Mouse (Mus musculus): ENCODE results near the gene Hyal1. TPM values are rescaled to one million over a fixed set of nuclear protein-coding genes. Genes with fewer than 3 reads are reported as not detected.

Gene Hyal1
- total RNA-seq (2012; rRNA removed) (0.38 and 0.59 TPM in 2 replicates), total RNA-seq (2014; rRNA removed) (0.16 TPM in 1 of 2 replicates, not detected in the other), polyA plus RNA-seq (2012; ENCODE audit: insufficient read length, low read depth) (0.40 and 0.82 TPM in 2 replicates)

- H3K79me2 ChIP-seq (replicated peaks; ENCODE audit: control insufficient read depth, extremely low read depth, insufficient read depth, poor library complexity, severe bottlenecking) = no peaks in the 10 kb centered on the region
- dilution Hi-C loops (cut with MboI; ENCODE audit: extremely low pct_ligation_motif_present, extremely low pct_unique_long_range_greater_than_20kb, low sequenced_read_pairs) = no loop called here
- H3K4me1 ChIP-seq (ENCODE audit: control insufficient read depth in 1 of 2, insufficient read depth in 2 of 2) = peaks cover 14 to 33% of the 10 kb centered on the region in 2 experiments
- TF ChIP-seq NELFE (IDR thresholded peaks at IDR 0.05; ENCODE audit: low read depth, low read length) = no peak
- no peak for TF ChIP-seq ZNF384 (IDR thresholded peaks at IDR 0.05; ENCODE audit: low read depth, low read length)
- TF ChIP-seq ZKSCAN1 (IDR thresholded peaks at IDR 0.05; ENCODE audit: borderline replicate concordance, low read depth, low read length) = no peak
- no peak for TF ChIP-seq ZMIZ1 (IDR thresholded peaks at IDR 0.05; ENCODE audit: low read depth, low read length)
- TF ChIP-seq PAX5 (IDR thresholded peaks at IDR 0.05; ENCODE audit: low read length) = no peak
- TF ChIP-seq SMC3 (IDR thresholded peaks at IDR 0.05; ENCODE audit: low read depth, low read length) = no peak
- H3K4me2 ChIP-seq (ENCODE audit: insufficient read depth, low read depth, poor library complexity, severe bottlenecking) = no peak within 1 kb of the TSS
- H3K27ac ChIP-seq (ENCODE audit: insufficient read depth, low read depth) = no peak within 1 kb of the TSS
- no peak within 1 kb of the TSS for H3K4me3 ChIP-seq (replicated peaks in 1 of 3; ENCODE audit: low read depth in 2 of 3, low read length in 2 of 3, poor library complexity in 1 of 3)
- H3K9ac ChIP-seq (ENCODE audit: insufficient read depth, low read depth) = no peak within 1 kb of the TSS
- peaks cover 14 to 25% of the 10 kb centered on the region in 2 experiments for H3K36me3 ChIP-seq (replicated peaks in 1 of 2; ENCODE audit: control insufficient read depth in 1 of 2, insufficient read depth in 1 of 2, low read length in 1 of 2)
- no peaks in the 10 kb centered on the region for H3K27me3 ChIP-seq (replicated peaks)
- in situ Hi-C loops (cut with MboI; ENCODE audit: low pct_ligation_motif_present, low pct_unique_long_range_greater_than_20kb, low sequenced_read_pairs) = no loop called here
- no peaks in the 10 kb centered on the region for H3K9me3 ChIP-seq (replicated peaks; ENCODE audit: low read length)
- DNase-seq (ENCODE audit: extremely low read depth) = peak; percentile 53
Measured at GRCm38 (mm10) chr9:107576357-107577107, at the start of gene Hyal1. Hyal1 (plus strand) TSS chr9:107576927.

GRCm38 (mm10) chr9:107533791-107534407 is 42.8 kb upstream of the Hyal1 start, which contains the start of gene Tmem115:
Tmem115 (plus strand) TSS chr9:107533945.
- TF ChIP-seq RAD21 (IDR thresholded peaks at IDR 0.05; ENCODE audit: low read depth, low read length) (no peak), POLR2A (IDR thresholded peaks at IDR 0.05; ENCODE audit: low read depth, low read length) (peak; percentile 78), ELF1 (IDR thresholded peaks at IDR 0.05; ENCODE audit: low read depth, low read length) (peak; percentile 98), SIN3A (IDR thresholded peaks at IDR 0.05; ENCODE audit: low read length) (peak; percentile 69), IRF4 (IDR thresholded peaks at IDR 0.05; ENCODE audit: low read depth, low read length) (peak; percentile 12; the same call in 1 of the 2 replicates), BHLHE40 (IDR thresholded peaks at IDR 0.05; ENCODE audit: low read depth, low read length) (no peak), UBTF (IDR thresholded peaks at IDR 0.05; ENCODE audit: low read depth, low read length) (peak; percentile 82), ETS1 (conservative IDR thresholded peaks at IDR 0.05; ENCODE audit: low read depth, low read length) (no peak), CHD1 (IDR thresholded peaks at IDR 0.05; ENCODE audit: low read depth, low read length) (no peak), NRF1 (IDR thresholded peaks at IDR 0.05; ENCODE audit: low read depth, low read length) (peak; percentile 93), MXI1 (IDR thresholded peaks at IDR 0.05; ENCODE audit: low read depth, low read length) (peak; percentile 75), ZMIZ1 (IDR thresholded peaks at IDR 0.05; ENCODE audit: low read depth, low read length) (no peak; the same call in 1 of the 2 replicates), HCFC1 (IDR thresholded peaks at IDR 0.05; ENCODE audit: low read depth, low read length) (peak; percentile 99), MYC (IDR thresholded peaks at IDR 0.05; ENCODE audit: low read depth, low read length) (0 out of 2 replicates have a peak, but pooled peaks have one; percentile 41), KAT2A (IDR thresholded peaks at IDR 0.05; ENCODE audit: insufficient replicate concordance, low read length) (peak; percentile 99), ZC3H11A (IDR thresholded peaks at IDR 0.05; ENCODE audit: low read depth, low read length) (no peak), GABPA (IDR thresholded peaks at IDR 0.05; ENCODE audit: insufficient replicate concordance, low read depth, low read length) (peak; percentile 91; the same call in 1 of the 2 replicates), RCOR1 (conservative IDR thresholded peaks at IDR 0.05; ENCODE audit: low read depth, low read length) (no peak), MAX (IDR thresholded peaks at IDR 0.05; ENCODE audit: low read length) (peak; percentile 30; the same call in 1 of the 2 replicates), PAX5 (IDR thresholded peaks at IDR 0.05; ENCODE audit: low read length) (no peak), CHD2 (IDR thresholded peaks at IDR 0.05; ENCODE audit: low read length) (no peak), POLR2AphosphoS2 (IDR thresholded peaks at IDR 0.05; ENCODE audit: low read depth, low read length) (no peak; the same call in 1 of the 2 replicates), TBP (conservative IDR thresholded peaks at IDR 0.05; ENCODE audit: low read depth, low read length) (0 out of 2 replicates have a peak, but pooled peaks have one; percentile 9), JUND (conservative IDR thresholded peaks at IDR 0.05; ENCODE audit: low read depth, low read length) (no peak), TCF12 (IDR thresholded peaks at IDR 0.05; ENCODE audit: low read depth, low read length) (peak; percentile 59), NELFE (IDR thresholded peaks at IDR 0.05; ENCODE audit: low read depth, low read length) (peak; percentile 76)
- H3K36me3 ChIP-seq (replicated peaks in 1 of 2; ENCODE audit: control insufficient read depth in 1 of 2, insufficient read depth in 1 of 2, low read length in 1 of 2) = peaks cover 16 to 25% of the 10 kb centered on the region in 2 experiments
- peak within 1 kb of the TSS; percentile 49 for H3K27ac ChIP-seq (ENCODE audit: insufficient read depth, low read depth)
- peak; percentile 94 for DNase-seq (ENCODE audit: extremely low read depth)
- in situ Hi-C loops (cut with MboI; ENCODE audit: low pct_ligation_motif_present, low pct_unique_long_range_greater_than_20kb, low sequenced_read_pairs) = no loop called here
- H3K4me3 ChIP-seq (replicated peaks in 1 of 3; ENCODE audit: low read depth in 2 of 3, low read length in 2 of 3, poor library complexity in 1 of 3) = peak within 1 kb of the TSS; percentile 86 to 95 (median 93)
- H3K9ac ChIP-seq (ENCODE audit: insufficient read depth, low read depth) = peak within 1 kb of the TSS; percentile 77
- dilution Hi-C loops (cut with MboI; ENCODE audit: extremely low pct_ligation_motif_present, extremely low pct_unique_long_range_greater_than_20kb, low sequenced_read_pairs) = no loop called here
- H3K9me3 ChIP-seq (replicated peaks; ENCODE audit: low read length) = no peaks in the 10 kb centered on the region
- H3K27me3 ChIP-seq (replicated peaks) = peaks cover 18% of the 10 kb centered on the region
- H3K4me1 ChIP-seq (ENCODE audit: control insufficient read depth in 1 of 2, insufficient read depth in 2 of 2) = peaks cover 10 to 32% of the 10 kb centered on the region in 2 experiments
- H3K4me2 ChIP-seq (ENCODE audit: insufficient read depth, low read depth, poor library complexity, severe bottlenecking) = peak within 1 kb of the TSS; percentile 93
- peaks cover 36% of the 10 kb centered on the region for H3K79me2 ChIP-seq (replicated peaks; ENCODE audit: control insufficient read depth, extremely low read depth, insufficient read depth, poor library complexity, severe bottlenecking)
